Mouse (Mus musculus) embryonic facial prominence, embryonic 13.5 days (tissue): Measurements from ENCODE around the gene Farp1. TPM values are rescaled to one million over a fixed set of nuclear protein-coding genes. Genes with fewer than 3 reads are reported as not detected.

ENCODE experiments used
- ATAC-seq: fragments of 200-750 bp; cut with Nextera tagmentation; 2 replicates; pipeline ENCODE4 v1.8.0; 2017; ENCODE audit warnings: low read depth; ENCODE audit not compliant: insufficient number of reproducible peaks, insufficient read depth, low FRiP score, low TSS enrichment
- H3K27ac ChIP-seq: fragments of 300-500 bp; sonication (generic); 2 replicates; pipeline ENCODE4 v1.5.1; 2015; ENCODE audit warnings: moderate library complexity, mild to moderate bottlenecking, inconsistent platforms
- H3K27me3 ChIP-seq: fragments of 300-500 bp; sonication (generic); 2 replicates; pipeline ENCODE4 v1.6.1; 2015; ENCODE audit warnings: mild to moderate bottlenecking, inconsistent platforms
- H3K36me3 ChIP-seq: fragments of 300-500 bp; sonication (generic); 2 replicates; pipeline ENCODE4 v1.6.1; 2015; ENCODE audit warnings: mild to moderate bottlenecking, inconsistent platforms
- H3K4me1 ChIP-seq: fragments of 300-500 bp; sonication (generic); 2 replicates; pipeline ENCODE4 v1.6.1; 2015; ENCODE audit warnings: inconsistent platforms
- H3K4me2 ChIP-seq: fragments of 300-500 bp; sonication (generic); 2 replicates; pipeline ENCODE4 v1.6.1; 2015; ENCODE audit warnings: moderate library complexity, mild to moderate bottlenecking, inconsistent platforms
- H3K4me3 ChIP-seq: fragments of 300-500 bp; sonication (generic); 2 replicates; pipeline ENCODE4 v1.5.1; 2015; ENCODE audit warnings: mild to moderate bottlenecking, inconsistent platforms
- H3K9ac ChIP-seq: fragments of 300-500 bp; sonication (generic); 2 replicates; pipeline ENCODE4 v1.6.1; 2015; ENCODE audit warnings: mild to moderate bottlenecking, inconsistent platforms
- H3K9me3 ChIP-seq: fragments of 300-500 bp; sonication (generic); 2 replicates; pipeline ENCODE4 v1.6.1; 2016; ENCODE audit warnings: inconsistent platforms
- WGBS: fragments of 180-500 bp; shearing (Covaris S2); methylation state at CpG from one replicate; pipeline ENCODE4 v1.1.7; 2015; ENCODE audit warnings: mixed read lengths; 5-methylcytosine and 5-hydroxymethylcytosine counted together
- polyA plus RNA-seq: library from polyadenylated mRNA; unstranded; fragments of >200 nt; fragmentation: Nextera tagmentation; extraction: Ambion mirVana; gene quantifications from 2 replicates; pipeline ENCODE4 v1.2.1, GENCODE M21; 2015

Farp1 gene
- polyA plus RNA-seq, 1 experiment from 2014 or later, result 38.7 TPM

DNA sequence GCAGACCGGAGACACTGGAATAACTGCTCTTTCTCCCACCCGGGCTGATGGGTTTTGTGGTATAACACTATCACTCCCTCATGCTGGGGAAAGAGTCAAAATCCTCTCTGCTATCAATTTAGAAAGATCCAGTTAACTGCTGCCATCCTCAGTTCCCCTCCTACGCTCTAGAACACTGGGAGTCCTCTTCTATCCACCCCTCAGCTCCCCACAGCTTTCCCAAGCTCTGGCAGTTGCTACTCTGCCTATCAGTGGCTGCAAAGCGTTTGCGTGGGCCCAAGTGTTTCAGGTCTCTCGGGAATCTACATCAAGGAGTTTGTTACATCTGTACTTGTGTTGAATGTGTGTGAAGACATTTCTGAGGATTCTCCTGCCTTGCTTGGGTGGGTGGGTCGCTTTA, 287.6 kb downstream of the Farp1 start:
- no peaks in the 10 kb centered on the region for H3K9me3 ChIP-seq
- no peaks in the 10 kb centered on the region for H3K27me3 ChIP-seq
- no peak overlapping the region for H3K4me3 ChIP-seq
- no peak overlapping the region for H3K4me2 ChIP-seq
- H3K36me3 ChIP-seq, result no peaks in the 10 kb centered on the region
- no peak for ATAC-seq
- H3K4me1 ChIP-seq, result peaks cover 50% of the 10 kb centered on the region
- H3K9ac ChIP-seq, result no peak overlapping the region
- no peak overlapping the region for H3K27ac ChIP-seq
- WGBS, result 65% methylated on average over 7 of the region's 7 CpGs

DNA sequence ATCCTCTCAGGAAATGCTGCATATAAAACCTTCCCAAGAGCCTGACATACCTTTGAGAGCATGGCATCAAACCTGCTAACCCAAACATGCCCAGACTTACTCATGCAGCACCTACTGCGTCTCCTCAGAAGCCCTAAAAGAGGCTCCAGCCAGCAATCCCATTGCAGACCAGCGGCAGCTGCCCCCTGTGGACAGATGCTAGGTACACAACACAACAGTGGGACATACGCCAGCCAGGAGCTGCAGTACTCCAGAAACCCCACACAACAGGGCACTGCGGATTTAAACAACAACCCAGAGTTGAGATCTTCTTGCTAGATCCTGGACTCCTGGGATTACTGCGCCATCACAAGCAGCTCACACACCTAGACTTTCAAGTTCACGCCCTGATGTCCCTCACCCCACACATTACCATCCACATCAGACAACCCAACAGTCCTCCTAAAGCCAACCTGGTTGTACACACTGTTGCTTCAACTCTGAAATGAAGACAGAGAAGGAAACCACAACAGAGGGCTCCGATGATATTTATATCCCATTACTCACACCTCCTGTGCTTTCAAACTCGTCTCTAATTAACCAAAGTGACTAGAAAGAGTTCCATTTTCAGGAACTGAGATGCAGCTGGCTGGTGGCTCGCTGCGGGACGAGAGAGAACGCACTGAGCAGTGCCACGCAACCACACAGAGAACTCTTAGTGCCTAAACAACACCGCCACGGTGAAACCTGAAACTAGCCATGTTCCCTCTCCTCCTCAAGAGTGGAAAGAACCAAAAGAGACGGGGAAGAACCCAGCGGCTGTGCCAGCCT, 289.7 kb downstream of the Farp1 start:
- Histone ChIP-seq H3K27ac (peak overlapping the region; percentile 23; the same call in 1 of the 2 replicates), H3K4me3 (no peak overlapping the region), H3K9ac (no peak overlapping the region), H3K9me3 (no peaks in the 10 kb centered on the region), H3K4me2 (no peak overlapping the region), H3K36me3 (no peaks in the 10 kb centered on the region), H3K27me3 (no peaks in the 10 kb centered on the region), H3K4me1 (peaks cover 57% of the 10 kb centered on the region)
- ATAC-seq, result no peak
- WGBS, result 69% methylated on average over 17 of the region's 17 CpGs

DNA sequence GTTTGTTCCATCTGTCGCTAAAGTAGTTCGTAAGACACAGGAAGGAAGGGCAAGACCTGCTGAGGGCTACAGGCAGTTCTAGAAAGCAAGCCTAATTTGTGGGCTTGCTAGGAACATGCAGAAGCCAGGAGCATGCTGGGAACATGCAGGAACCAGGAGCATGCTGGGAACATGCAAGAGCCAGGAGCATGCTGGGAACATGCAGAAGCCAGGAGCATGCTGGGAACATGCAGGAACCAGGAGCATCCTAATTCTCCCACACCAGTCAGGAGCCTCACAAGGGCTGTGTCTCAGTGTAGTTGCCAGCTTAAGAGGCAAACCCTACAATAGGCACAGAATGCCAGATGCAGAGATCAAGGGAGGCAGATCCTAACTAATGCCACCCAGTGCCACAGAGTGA, 291.4 kb downstream of the Farp1 start:
- Histone ChIP-seq H3K9ac (no peak overlapping the region), H3K27me3 (no peaks in the 10 kb centered on the region), H3K4me2 (no peak overlapping the region), H3K27ac (no peak overlapping the region), H3K9me3 (no peaks in the 10 kb centered on the region), H3K36me3 (no peaks in the 10 kb centered on the region), H3K4me3 (no peak overlapping the region), H3K4me1 (peaks cover 62% of the 10 kb centered on the region)
- WGBS, result 83% methylated on average over 2 of the region's 2 CpGs
- no peak for ATAC-seq

DNA sequence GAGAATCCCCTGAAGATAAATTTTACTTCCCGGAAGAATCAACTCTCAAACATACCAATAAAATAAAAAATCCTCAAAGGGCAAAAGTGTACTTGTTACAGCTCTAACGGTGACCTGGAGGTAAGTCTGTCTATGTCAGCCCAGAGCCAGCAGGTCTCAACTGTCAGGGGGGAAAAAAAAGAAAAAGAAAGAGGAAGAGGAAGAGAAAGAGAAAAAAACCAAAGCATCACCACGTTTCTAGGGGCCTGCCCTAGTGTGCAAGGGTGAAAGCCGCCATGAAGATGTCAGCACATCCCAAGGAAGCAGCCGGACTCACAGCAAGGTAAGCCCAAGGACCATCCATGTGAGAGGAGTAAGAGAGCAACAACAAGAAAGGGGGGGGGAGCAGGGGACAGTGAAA, 293.9 kb downstream of the Farp1 start:
- H3K4me3 ChIP-seq, result no peak overlapping the region
- no peak overlapping the region for H3K27ac ChIP-seq
- no peak for ATAC-seq
- H3K36me3 ChIP-seq, result peaks cover 9% of the 10 kb centered on the region; the same call in 1 of the 2 replicates
- no peak overlapping the region for H3K4me2 ChIP-seq
- WGBS, result 75% methylated on average over 5 of the region's 5 CpGs
- no peaks in the 10 kb centered on the region for H3K27me3 ChIP-seq
- peaks cover 44% of the 10 kb centered on the region for H3K4me1 ChIP-seq
- no peaks in the 10 kb centered on the region for H3K9me3 ChIP-seq
- H3K9ac ChIP-seq, result no peak overlapping the region

DNA sequence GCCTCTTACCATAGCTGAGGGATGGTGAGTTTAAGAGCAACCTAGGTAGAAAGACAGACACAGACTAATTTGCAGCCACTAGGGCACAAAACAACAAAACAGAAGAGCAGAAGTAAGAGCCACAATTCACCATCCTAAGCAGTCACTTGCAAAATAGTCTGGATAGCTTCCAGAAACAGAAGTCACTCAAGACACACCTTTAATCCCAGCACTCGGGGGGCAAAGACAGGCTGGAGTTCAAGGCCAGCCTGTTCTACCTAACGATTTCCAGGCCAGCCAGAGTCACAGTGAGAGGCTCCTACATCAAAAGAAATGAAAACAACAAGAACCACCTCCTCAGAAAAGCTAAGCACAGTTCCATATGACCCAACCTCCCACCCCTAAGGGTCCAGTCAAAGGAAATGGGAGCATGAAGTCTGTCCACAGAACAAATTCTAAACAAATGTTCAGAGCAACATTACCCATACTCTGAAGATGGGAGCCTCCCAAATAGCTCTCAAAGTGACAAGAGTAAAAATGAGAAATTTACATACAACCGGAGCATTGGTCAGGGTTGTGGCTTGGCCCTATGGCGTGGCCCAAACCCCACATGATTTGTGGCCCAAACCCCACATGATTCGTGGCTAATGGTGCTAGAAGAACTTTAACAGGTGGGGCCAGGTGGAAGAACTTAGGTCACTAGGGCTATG, 294.5 kb downstream of the Farp1 start:
- no peak overlapping the region for H3K9ac ChIP-seq
- H3K27me3 ChIP-seq, result no peaks in the 10 kb centered on the region
- peaks cover 38% of the 10 kb centered on the region for H3K4me1 ChIP-seq
- H3K4me3 ChIP-seq, result no peak overlapping the region
- WGBS, result 48% methylated on average over 5 of the region's 5 CpGs
- H3K36me3 ChIP-seq, result peaks cover 10% of the 10 kb centered on the region
- ATAC-seq, result no peak
- H3K4me2 ChIP-seq, result no peak overlapping the region
- no peaks in the 10 kb centered on the region for H3K9me3 ChIP-seq
- no peak overlapping the region for H3K27ac ChIP-seq

DNA sequence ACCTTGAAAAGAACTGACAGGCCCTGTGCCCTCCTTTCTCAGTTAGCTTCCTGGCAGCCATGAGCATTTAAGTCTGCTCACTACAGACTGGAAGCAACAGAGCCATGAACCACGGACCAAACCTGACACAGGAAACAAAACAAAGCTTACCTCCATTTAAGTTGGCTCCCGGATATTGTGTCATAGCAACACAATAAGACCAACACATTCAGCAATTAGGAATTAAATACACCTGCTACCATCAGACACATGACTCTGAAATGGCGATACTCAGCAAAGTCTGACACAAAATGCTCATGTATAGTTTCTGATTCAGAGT, 295.0 kb downstream of the Farp1 start:
- Histone ChIP-seq H3K9me3 (no peaks in the 10 kb centered on the region), H3K27ac (no peak overlapping the region), H3K9ac (no peak overlapping the region), H3K27me3 (no peaks in the 10 kb centered on the region), H3K4me3 (no peak overlapping the region), H3K4me2 (no peak overlapping the region), H3K36me3 (peaks cover 15% of the 10 kb centered on the region), H3K4me1 (peaks cover 33% of the 10 kb centered on the region)
- 73% methylated on average over 3 of the region's 3 CpGs for WGBS
- no peak for ATAC-seq

Other genes with a start within 250 kb of the Farp1 start
- 83.7 and 86.2 TPM in 2 replicates for gene Ipo5, start 124.0 kb upstream of the Farp1 start, polyA plus RNA-seq